Mouse (Mus musculus) gastrocnemius, postnatal 14 days (tissue): ENCODE results near the gene Olfr1053. TPM values are rescaled to one million over a fixed set of nuclear protein-coding genes. Genes with fewer than 3 reads are reported as not detected.
"Not testable (repeated sequence)": the region's sequence is repeated elsewhere in the genome, so short reads cannot be mapped to it uniquely, and the experiment has no call there.

ENCODE experiments used
- DNase-seq: peaks from one replicate; pipeline ENCODE4 v3.0.0; 2021; ENCODE audit warnings: mixed read lengths
- intact Hi-C: fragments of 180-260 bp; cut with DNase I; formaldehyde crosslinking; loops from one replicate; pipeline ENCODE4 v1.15.1; 2025; ENCODE audit warnings: low total_unique reads
- long read RNA-seq, 2 experiments: library from polyadenylated mRNA; stranded (forward); transcript quantifications; one replicate each; pipeline ENCODE4 v2.0.0; 2021
- total RNA-seq, 2 experiments: library from RNA; stranded (reverse); gene quantifications; 2 replicates each; pipeline ENCODE4 v1.2.3; 2021

The Olfr1053 gene
- total RNA-seq = not detected
- long read RNA-seq, experiment 1 = 0 reads
- long read RNA-seq, experiment 2 = 0 reads

DNA sequence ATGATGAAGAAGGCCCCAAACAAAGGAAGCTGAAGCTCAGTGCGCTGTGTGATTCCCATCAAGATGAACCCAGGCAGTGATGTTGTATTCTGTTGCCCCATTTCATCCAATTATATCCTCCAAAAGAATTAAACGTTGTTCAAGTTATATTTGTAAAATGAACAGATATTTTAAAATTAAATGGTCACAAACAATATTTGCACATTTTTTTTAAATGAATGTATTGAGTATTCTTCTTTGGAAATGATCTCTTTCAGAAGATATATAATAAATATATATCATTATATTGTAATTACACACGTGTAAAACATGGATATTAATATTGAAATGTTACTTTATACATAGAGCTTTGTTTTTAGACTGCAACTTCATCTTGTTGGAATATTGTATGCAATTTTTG, at the start of gene Olfr1053:
Olfr1053 (minus strand) TSS at position 101 of the 400 bp plus-strand sequence.
- intact Hi-C loops = no loop called here
- no peak for DNase-seq

- no peak for DNase-seq
- intact Hi-C loops = no loop called here
These were observed 47.3 kb upstream of the Olfr1053 start, which contains the start of gene Olfr1056 for GRCm38 (mm10) chr2:86362369-86362768. Gene Olfr1056, minus strand, starts transcription at chr2:86362469.

DNA sequence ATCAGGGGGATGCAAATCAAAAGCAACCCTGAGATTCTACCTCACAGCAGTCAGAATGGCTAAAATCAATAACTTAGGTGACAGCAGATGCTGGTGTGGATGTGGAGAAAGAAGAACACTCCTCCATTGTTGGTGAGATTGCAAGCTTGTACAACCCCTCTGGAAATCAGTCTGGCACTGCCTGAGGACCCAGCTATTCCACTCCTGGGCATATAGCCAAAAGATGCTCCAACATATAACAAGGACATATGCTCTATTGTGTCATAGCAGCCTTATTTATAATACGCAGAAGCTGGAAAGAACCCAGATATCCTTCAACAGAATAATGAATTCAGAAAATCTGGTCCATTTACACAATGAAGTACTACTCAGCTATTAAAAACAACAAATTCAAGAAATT, 36.7 kb upstream of the Olfr1053 start:
- DNase-seq, intact Hi-C loops: not testable (repeated sequence)

GRCm38 (mm10) chr2:86350184-86350583, 35.1 kb upstream of the Olfr1053 start, which contains the start of gene Olfr1055:
Gene Olfr1055, minus strand, starts transcription at chr2:86350284.
- no peak for DNase-seq
- intact Hi-C loops = no loop called here

DNA sequence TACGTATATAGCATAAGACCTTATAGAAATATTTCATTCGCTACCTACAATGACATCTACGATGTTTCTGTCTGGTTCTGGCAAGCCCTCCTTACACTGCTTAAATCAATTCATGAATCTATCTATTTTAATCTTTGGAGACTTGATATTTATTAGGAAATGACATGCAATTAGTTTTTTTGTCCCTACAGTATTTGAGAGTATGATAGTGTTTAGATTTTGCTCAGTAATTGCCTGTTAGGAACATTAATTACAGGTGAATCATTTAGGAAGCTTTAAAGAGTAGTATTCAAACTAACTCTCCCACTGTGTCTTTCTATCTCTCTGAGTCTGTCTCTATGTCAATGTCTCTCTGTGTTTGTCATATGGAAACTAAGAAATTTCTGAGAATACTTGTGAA, 20.2 kb upstream of the Olfr1053 start, which contains the start of gene Olfr1054:
Olfr1054 (minus strand) TSS at position 101 of the 400 bp plus-strand sequence.
- DNase-seq = no peak
- intact Hi-C loops = no loop called here

- no peak for DNase-seq
- intact Hi-C loops = no loop called here
These were observed 22.9 kb downstream of the Olfr1053 start, which contains the start of gene Olfr1052 for GRCm38 (mm10) chr2:86292155-86292554. Gene Olfr1052, plus strand, starts transcription at chr2:86292455.

GRCm38 (mm10) chr2:86278988-86279387, 36.1 kb downstream of the Olfr1053 start, which contains the start of gene Olfr1051:
Gene Olfr1051, minus strand, starts transcription at chr2:86279088.
- intact Hi-C loops, DNase-seq: not testable (repeated sequence)

Other genes with a start within 250 kb of the Olfr1053 start
- gene Olfr1036, start 241.3 kb downstream of the Olfr1053 start, total RNA-seq = not detected
- not detected for gene Olfr1037, start 227.9 kb downstream of the Olfr1053 start, total RNA-seq
- not detected for gene Olfr1039, start 179.4 kb downstream of the Olfr1053 start, total RNA-seq
- not detected for gene Olfr1040, start 168.6 kb downstream of the Olfr1053 start, total RNA-seq
- not detected for gene Olfr1042, start 153.4 kb downstream of the Olfr1053 start, total RNA-seq
- not detected for gene Olfr1043, start 147.8 kb downstream of the Olfr1053 start, total RNA-seq
- not detected for gene Olfr1044, start 137.5 kb downstream of the Olfr1053 start, total RNA-seq
- gene Olfr52, start 129.6 kb downstream of the Olfr1053 start, total RNA-seq = not detected
- not detected for gene Olfr1045, start 112.3 kb downstream of the Olfr1053 start, total RNA-seq
- not detected for gene Olfr1046, start 96.0 kb downstream of the Olfr1053 start, total RNA-seq
- not detected for gene Olfr1047, start 83.9 kb downstream of the Olfr1053 start, total RNA-seq
- gene Olfr1048, start 75.0 kb downstream of the Olfr1053 start, total RNA-seq = not detected
- not detected for gene Olfr1049, start 57.0 kb downstream of the Olfr1053 start, total RNA-seq
- not detected for gene Olfr1051, start 36.2 kb downstream of the Olfr1053 start, total RNA-seq
- gene Olfr1052, start 22.8 kb downstream of the Olfr1053 start, total RNA-seq = not detected
- not detected for gene Olfr1054, start 20.1 kb upstream of the Olfr1053 start, total RNA-seq
- not detected for gene Olfr1055, start 35.0 kb upstream of the Olfr1053 start, total RNA-seq
- gene Olfr1056, start 47.2 kb upstream of the Olfr1053 start, total RNA-seq = not detected
- gene Olfr1057, start 63.1 kb upstream of the Olfr1053 start, total RNA-seq = not detected
- not detected for gene Olfr1058, start 73.3 kb upstream of the Olfr1053 start, total RNA-seq
- gene Olfr1061, start 98.8 kb upstream of the Olfr1053 start, total RNA-seq = not detected
- not detected for gene Olfr1062, start 111.5 kb upstream of the Olfr1053 start, total RNA-seq
- gene Olfr1065, start 135.3 kb upstream of the Olfr1053 start, total RNA-seq = not detected
- gene Olfr1066, start 141.0 kb upstream of the Olfr1053 start, total RNA-seq = not detected
- gene Olfr228, start 172.1 kb upstream of the Olfr1053 start, total RNA-seq = not detected
- gene Olfr1076, start 193.2 kb upstream of the Olfr1053 start, total RNA-seq = not detected
- not detected for gene Olfr1079, start 227.2 kb upstream of the Olfr1053 start, total RNA-seq
- not detected for gene Olfr1080, start 243.0 kb upstream of the Olfr1053 start, total RNA-seq